Mouse (Mus musculus) ES-CJ7 (cell line): ENCODE measurements around the gene Csnk1g2.

Source experiments
- DNase-seq: peaks from one replicate; pipeline ENCODE4 v3.0.0; 2011; ENCODE audit warnings: low read depth, low spot score

Gene Csnk1g2

DNA sequence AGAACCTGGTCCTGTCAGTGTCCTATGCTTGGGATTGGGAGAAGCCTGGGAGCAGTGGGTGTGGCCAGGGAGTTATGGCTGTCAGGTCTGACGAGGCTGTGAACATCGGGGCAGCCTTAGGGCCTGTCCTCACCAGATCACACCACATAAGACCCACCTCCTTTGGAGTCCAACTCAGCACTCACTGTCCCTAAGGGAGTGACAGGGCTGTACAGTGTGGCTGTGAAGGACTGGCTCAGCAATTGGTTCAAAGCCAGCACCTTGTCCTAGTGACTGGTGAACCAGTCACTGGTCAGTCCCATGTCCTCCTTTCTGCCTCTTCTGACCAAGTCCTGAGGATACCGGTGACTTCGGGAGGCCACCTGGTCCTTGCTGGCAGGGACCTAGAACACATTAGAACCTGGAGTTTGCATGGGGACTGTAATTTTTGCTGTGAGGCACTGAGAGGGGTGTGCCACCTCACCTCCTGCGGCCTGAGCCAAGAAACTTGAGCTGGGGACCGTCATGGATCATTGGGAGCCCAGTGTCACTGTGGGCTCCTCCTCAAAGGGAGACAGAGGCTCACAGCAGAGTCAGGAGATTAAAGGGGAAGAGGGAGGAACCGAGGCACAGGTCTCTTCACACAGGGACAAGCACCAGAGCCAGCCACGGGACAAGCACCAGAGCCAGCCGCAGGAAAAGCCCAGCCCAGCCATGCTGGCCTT, 57.1 kb downstream of the Csnk1g2 start:
- DNase-seq = no peak

DNA sequence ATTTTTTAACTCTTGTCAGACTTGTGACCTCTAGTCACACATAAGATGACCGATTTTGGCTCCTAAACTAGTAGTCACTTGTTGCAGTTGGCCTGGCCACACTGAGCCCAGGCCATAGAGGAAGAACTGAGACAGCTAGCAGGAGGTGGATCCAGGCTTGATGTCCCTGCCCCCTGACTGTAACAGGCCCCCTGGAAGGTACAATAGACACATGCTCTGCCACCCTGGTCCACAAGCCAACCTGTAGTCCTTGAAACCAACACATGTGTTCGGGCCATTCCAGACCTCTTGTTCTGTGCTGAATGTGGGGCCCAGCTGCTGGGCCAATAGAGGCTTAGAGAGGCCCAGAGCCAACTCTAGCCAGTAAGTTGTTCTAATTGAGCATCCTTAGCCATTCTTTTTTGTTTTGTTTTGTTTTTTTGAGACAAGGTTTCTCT, 57.6 kb downstream of the Csnk1g2 start:
- no peak for DNase-seq

DNA sequence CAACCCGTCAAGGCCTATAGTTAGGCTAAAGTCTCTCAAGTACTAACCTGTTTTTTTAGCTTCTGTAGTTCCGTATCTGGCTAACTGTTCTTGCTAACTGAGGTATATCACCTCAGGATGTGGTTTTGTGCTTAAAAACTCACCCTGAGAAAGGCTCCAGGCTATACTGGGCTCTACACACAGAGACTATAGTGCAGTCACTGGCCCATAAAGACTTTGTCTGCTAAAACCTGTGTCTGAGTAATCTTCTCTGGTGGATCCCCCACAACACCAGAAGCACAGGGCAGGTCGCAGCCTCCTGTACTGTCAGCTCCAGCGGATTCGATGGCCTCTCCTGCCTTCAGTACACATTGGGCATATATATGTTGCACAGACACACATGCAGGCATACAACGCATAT, 59.4 kb downstream of the Csnk1g2 start:
- no peak for DNase-seq

DNA sequence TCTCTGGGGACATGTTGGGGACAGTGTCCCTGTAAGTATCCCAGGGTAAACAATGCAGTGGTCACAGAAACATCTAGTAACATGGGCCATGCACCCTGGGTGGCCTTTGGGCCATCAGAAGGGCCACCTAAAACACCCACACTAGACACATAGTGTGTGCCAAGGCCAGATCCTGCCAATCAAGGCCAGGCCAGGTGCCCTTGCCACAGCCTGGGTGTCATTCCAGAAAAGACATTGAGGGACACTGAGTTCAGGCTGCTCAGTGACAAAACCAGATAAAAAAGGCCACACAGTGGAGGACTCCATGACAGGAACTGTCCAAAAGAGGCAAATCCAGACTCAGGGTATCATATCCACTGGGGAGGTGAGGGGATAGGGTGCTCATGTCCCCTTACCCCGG, 61.0 kb downstream of the Csnk1g2 start:
- DNase-seq = no peak

DNA sequence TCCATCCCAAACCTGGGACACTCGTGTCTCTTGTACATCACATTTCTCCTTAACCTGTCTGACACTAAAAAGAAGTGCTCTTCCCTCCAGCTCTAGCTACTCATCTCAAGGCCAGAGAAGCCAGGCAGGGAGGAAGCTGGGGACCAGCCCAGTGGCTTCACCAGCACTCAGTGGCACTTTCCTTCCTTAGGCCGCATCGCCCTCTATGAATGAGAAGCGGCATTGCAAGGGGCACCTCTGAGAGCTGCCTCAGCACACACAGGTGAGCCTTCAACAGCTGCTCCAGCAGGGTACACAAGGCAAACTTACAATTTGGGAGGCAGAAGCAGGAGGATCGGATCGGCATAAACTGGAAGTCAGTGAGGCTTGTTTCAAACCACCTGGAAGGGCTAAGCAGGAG, 61.6 kb downstream of the Csnk1g2 start:
- peak; percentile 72 for DNase-seq

DNA sequence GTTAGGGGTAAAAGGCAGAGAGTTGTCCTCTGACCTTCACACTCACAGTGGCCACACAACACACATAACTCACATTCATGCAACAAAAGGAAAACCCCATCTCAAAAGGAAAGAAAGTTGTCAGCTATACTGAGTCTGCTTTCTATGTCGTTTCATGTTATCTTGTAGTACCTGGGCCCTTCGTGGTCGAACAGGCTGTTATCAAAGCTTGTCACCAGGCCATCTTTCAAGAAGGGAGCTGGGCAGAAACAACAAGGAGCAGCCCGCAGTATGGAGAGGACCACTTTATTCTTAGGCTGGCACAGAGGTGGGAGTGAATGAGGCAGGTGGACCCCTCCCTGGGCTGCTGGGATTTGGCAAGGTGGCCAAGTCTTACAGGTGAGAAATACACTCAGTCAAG, 62.3 kb downstream of the Csnk1g2 start:
- no peak for DNase-seq

DNA sequence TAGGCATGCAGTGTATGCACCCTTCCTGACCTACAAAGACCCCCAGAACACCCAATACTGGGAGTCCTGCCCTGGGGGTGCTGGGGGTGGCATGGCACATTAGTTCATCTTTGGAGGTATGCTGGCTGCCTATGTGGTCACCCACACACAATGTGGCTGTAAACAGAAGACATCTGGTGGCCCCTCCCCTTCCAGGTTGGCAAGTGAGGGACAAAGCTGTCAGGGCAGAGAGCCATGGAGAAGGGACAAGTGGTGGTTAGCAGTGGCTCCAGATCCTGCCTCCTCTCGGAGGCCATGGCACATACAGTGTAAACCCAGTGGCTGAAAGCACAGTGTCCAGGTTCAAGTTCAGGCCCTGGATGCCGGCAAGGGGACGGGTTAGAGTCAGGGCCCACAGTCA, 64.0 kb downstream of the Csnk1g2 start:
- no peak for DNase-seq

DNA sequence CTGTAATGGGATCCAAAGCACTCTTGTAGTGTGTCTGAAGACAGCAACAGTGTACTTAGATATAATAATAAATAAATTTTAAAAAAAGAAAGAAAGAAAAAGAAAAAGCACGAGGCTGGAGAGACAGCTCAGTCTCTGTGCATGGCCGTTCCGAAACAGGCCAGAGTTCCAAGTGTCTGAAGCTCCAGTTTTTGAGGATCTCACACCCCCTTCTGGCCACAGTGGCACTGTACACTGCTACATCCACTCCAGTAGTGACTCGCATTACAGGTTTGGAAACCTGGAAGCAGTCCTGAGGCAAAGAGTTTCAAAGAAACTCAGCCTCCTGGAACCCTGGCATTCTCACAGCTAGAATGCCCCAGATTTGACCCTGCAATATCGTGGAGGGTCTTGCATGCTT, 65.2 kb downstream of the Csnk1g2 start:
- peak; percentile 78 for DNase-seq
